Mouse (Mus musculus) inflammation-experienced regulatory T-cells (primary cell): ENCODE measurements around the gene Ttbk1. TPM values are rescaled to one million over a fixed set of nuclear protein-coding genes. Genes with fewer than 3 reads are reported as not detected.

Experiments
- polyA plus RNA-seq, 2 experiments: library from polyadenylated mRNA; unstranded; fragments of 100-300 nt; shearing (Covaris generic); gene quantifications; one replicate each; pipeline ENCODE4 v1.2.1; 2017

Ttbk1 gene
- 1 to 10 TPM; 1.1 to 1.6 TPM for polyA plus RNA-seq

GRCm38 (mm10) chr17:46487431-46487830, at the start of gene Ttbk1:
Ttbk1 (minus strand) TSS chr17:46487675.

GRCm38 (mm10) chr17:46496623-46497434, 9.4 kb upstream of the Ttbk1 start, which contains the start of gene Dnph1:
Dnph1 (plus strand) TSS chr17:46496711.

GRCm38 (mm10) chr17:46438298-46438873, 49.1 kb downstream of the Ttbk1 start, which contains the start of gene Slc22a7:
Slc22a7 (minus strand) TSS chr17:46438457.

GRCm38 (mm10) chr17:46428761-46429414, 58.6 kb downstream of the Ttbk1 start, which contains the start of gene Crip3:
Crip3 (plus strand) TSS chr17:46428926.

Other genes with a start within 250 kb of the Ttbk1 start
- 10 to 100 TPM; 53.2 to 61.9 TPM for gene Polr1c, start 239.6 kb downstream of the Ttbk1 start, polyA plus RNA-seq
- gene Yipf3, start 239.6 kb downstream of the Ttbk1 start, polyA plus RNA-seq = 100 to 1,000 TPM; 176 to 184 TPM
- under 1 TPM; 0.31 to 0.43 TPM for gene Lrrc73, start 234.1 kb downstream of the Ttbk1 start, polyA plus RNA-seq
- 10 to 100 TPM; 25.5 to 28.7 TPM for gene Tjap1, start 204.6 kb downstream of the Ttbk1 start, polyA plus RNA-seq
- gene Dlk2, start 190.3 kb downstream of the Ttbk1 start, polyA plus RNA-seq = not detected
- 1 to 10 TPM; 6.8 to 7.1 TPM for gene Abcc10, start 159.3 kb downstream of the Ttbk1 start, polyA plus RNA-seq
- 1 to 10 TPM; 5.6 to 8.7 TPM for gene Zfp318, start 103.9 kb downstream of the Ttbk1 start, polyA plus RNA-seq
- gene Crip3, start 58.7 kb downstream of the Ttbk1 start, polyA plus RNA-seq = under 1 TPM in 1 of 2 experiments, not detected in 1; 0.33 TPM
- gene Slc22a7, start 49.2 kb downstream of the Ttbk1 start, polyA plus RNA-seq = under 1 TPM in 1 of 2 experiments, not detected in 1; 0.11 TPM
- 1 to 10 TPM in 1 of 2 experiments, under 1 TPM in 1; 0.55 to 4.5 TPM for gene Dnph1, start 9.0 kb upstream of the Ttbk1 start, polyA plus RNA-seq
- gene Cul9, start 58.7 kb upstream of the Ttbk1 start, polyA plus RNA-seq = 1 to 10 TPM; 6.1 to 7.9 TPM
- gene Srf, start 68.5 kb upstream of the Ttbk1 start, polyA plus RNA-seq = 10 to 100 TPM; 37.4 to 37.8 TPM
- under 1 TPM; 0.05 to 0.65 TPM for gene Ptk7, start 141.8 kb upstream of the Ttbk1 start, polyA plus RNA-seq
- 10 to 100 TPM; 20.3 to 22.7 TPM for gene Klc4, start 158.3 kb upstream of the Ttbk1 start, polyA plus RNA-seq
- 10 to 100 TPM; 43.1 to 70.4 TPM for gene Mrpl2, start 158.6 kb upstream of the Ttbk1 start, polyA plus RNA-seq
- gene Cul7, start 162.7 kb upstream of the Ttbk1 start, polyA plus RNA-seq = 10 to 100 TPM in 1 of 2 experiments, 1 to 10 TPM in 1; 4.5 to 10.7 TPM
- 10 to 100 TPM; 58.4 to 61.9 TPM for gene Rrp36, start 186.7 kb upstream of the Ttbk1 start, polyA plus RNA-seq
- gene Mea1, start 191.1 kb upstream of the Ttbk1 start, polyA plus RNA-seq = 100 to 1,000 TPM; 121 to 157 TPM
- gene Klhdc3, start 193.2 kb upstream of the Ttbk1 start, polyA plus RNA-seq = 10 to 100 TPM; 49.1 to 55.5 TPM
- 10 to 100 TPM; 68.8 to 83.5 TPM for gene Ppp2r5d, start 217.4 kb upstream of the Ttbk1 start, polyA plus RNA-seq
- 10 to 100 TPM; 46.9 to 49.2 TPM for gene Pex6, start 223.8 kb upstream of the Ttbk1 start, polyA plus RNA-seq
- 1 to 10 TPM; 1.2 to 2.7 TPM for gene Gnmt, start 241.5 kb upstream of the Ttbk1 start, polyA plus RNA-seq